9 mouse cellular contexts compared by ENCODE assay signal in genomic region chr5:112548846-112549620, GRCm38 (mm10). TPM values are rescaled to one million over a fixed set of nuclear protein-coding genes. Genes with fewer than 3 reads are reported as not detected.
DNase-seq lines count a peak whose midpoint lies in the region; ATAC-seq lines count a peak whose summit lies in the region.
"Had no signal": no experiment of that assay in that cellular context is flagged by ENCODE, and none has a peak within 500 bp of the region (broad histone marks: within the 10 kb centered on the region; RNA-seq: fewer than 3 reads in every experiment).

No protein-coding gene starts in this region.

- no peak overlapping the region for H3K9ac ChIP-seq in intestine, embryonic 15.5 days
- no peak overlapping the region for H3K9ac ChIP-seq in neural tube, embryonic 14.5 days (replicated peaks; ENCODE audit: low read depth, low read length)

- peak overlapping the region; percentile 4; the same call in 1 of the 2 replicates for H3K27ac ChIP-seq in intestine, embryonic 15.5 days
- H3K27ac ChIP-seq in neural tube, embryonic 14.5 days (ENCODE audit: low read depth, low read length) = peak overlapping the region; percentile 64
- H3K27ac ChIP-seq: kidney, postnatal 0 days had no signal

- peaks cover 5% of the 10 kb centered on the region; the same call in 1 of the 2 replicates for H3K4me1 ChIP-seq in intestine, embryonic 15.5 days (replicated peaks)
- H3K4me1 ChIP-seq in neural tube, embryonic 14.5 days (ENCODE audit: control insufficient read depth, insufficient read depth, low read length) = peaks cover 52% of the 10 kb centered on the region

- no peak overlapping the region for H3K4me2 ChIP-seq in intestine, embryonic 15.5 days (replicated peaks)
- no peak overlapping the region for H3K4me2 ChIP-seq in neural tube, embryonic 14.5 days (ENCODE audit: low read depth, low read length)

- H3K4me3 ChIP-seq in intestine, embryonic 15.5 days (replicated peaks) = no peak overlapping the region
- no peak overlapping the region for H3K4me3 ChIP-seq in neural tube, embryonic 14.5 days (ENCODE audit: low read depth, low read length)

- DNase-seq in adrenal gland, adult 2 months = peak; percentile 4
- DNase-seq in adrenal gland, postnatal 4 days (ENCODE audit: low spot score in 2 of 2) = no peak
- DNase-seq in right cerebral cortex, postnatal 10 days (ENCODE audit: low spot score in 2 of 2) = peak; percentile 76 to 77
- no peak for DNase-seq in right cerebral cortex, adult 18-20 months
- DNase-seq in urinary bladder, adult 2 months (ENCODE audit: low spot score) = no peak
- DNase-seq in thymus, postnatal 0 days (ENCODE audit: low spot score) = no peak

- ATAC-seq in intestine, embryonic 15.5 days = no peak
- peak; percentile 25; the same call in 1 of the 2 replicates for ATAC-seq in neural tube, embryonic 14.5 days (ENCODE audit: low read depth)

- no peaks in the 10 kb centered on the region for H3K9me3 ChIP-seq in intestine, embryonic 15.5 days
- no peaks in the 10 kb centered on the region for H3K9me3 ChIP-seq in neural tube, embryonic 14.5 days (ENCODE audit: control insufficient read depth, low read length)

- 45% methylated on average over 12 of the region's 12 CpGs for WGBS in intestine, embryonic 15.5 days
- 25% methylated on average over 12 of the region's 12 CpGs for WGBS in neural tube, embryonic 14.5 days

- no peaks in the 10 kb centered on the region for H3K36me3 ChIP-seq in intestine, embryonic 15.5 days
- H3K36me3 ChIP-seq in neural tube, embryonic 14.5 days (ENCODE audit: control insufficient read depth, insufficient read depth, low read length) = no peaks in the 10 kb centered on the region

- H3K27me3 ChIP-seq in intestine, embryonic 15.5 days (replicated peaks) = no peaks in the 10 kb centered on the region
- H3K27me3 ChIP-seq in neural tube, embryonic 14.5 days (ENCODE audit: control insufficient read depth, insufficient read depth, low read length) = no peaks in the 10 kb centered on the region

RNA-seq across cellular contexts. Expression of gene Sez6l, which starts 28.0 kb away (rescaled TPM):
- total RNA-seq in adrenal gland, adult 2 months (2021) = 1 to 10 TPM; 7.0 to 8.9 TPM
- 3.7 and 5.1 TPM in 2 replicates for polyA plus RNA-seq in adrenal gland, adult 2 months (2012; rRNA removed)
- total RNA-seq in adrenal gland, postnatal 4 days (2021) = 1 to 10 TPM; 7.6 to 8.7 TPM
- 1.8 and 2.0 TPM in 2 replicates for polyA plus RNA-seq in intestine, embryonic 15.5 days (2015; fragmentation: Nextera tagmentation; extraction: Ambion mirVana)
- 27.6 and 30.4 TPM in 2 replicates for polyA plus RNA-seq in neural tube, embryonic 14.5 days (2014; fragmentation: Nextera tagmentation; extraction: Ambion mirVana)
- polyA plus RNA-seq in urinary bladder, adult 2 months (2012; rRNA removed) = 0.23 and 0.35 TPM in 2 replicates
- polyA plus RNA-seq in thymus, postnatal 0 days (2015; fragmentation: Nextera tagmentation; extraction: Ambion mirVana) = 0.23 and 0.25 TPM in 2 replicates

Comparison
In these comparisons a context has a peak if more than half of its experiments do, and no peak if none do; other contexts are left out.
1. DNase-seq: peak in adrenal gland, adult 2 months (single experiment) and right cerebral cortex, postnatal 10 days (2 of 2); none in adrenal gland, postnatal 4 days (0 of 2), right cerebral cortex, adult 18-20 months (single experiment), urinary bladder, adult 2 months (single experiment) and thymus, postnatal 0 days (single experiment).